Mouse (Mus musculus): Measurements from ENCODE around the gene Gata2.

The Gata2 gene

GRCm38 (mm10) chr6:88207403-88208033, 13.8 kb downstream of the Gata2 start:
- DNase-seq (ENCODE audit: extremely low spot score, low spot score): no peak

DNA sequence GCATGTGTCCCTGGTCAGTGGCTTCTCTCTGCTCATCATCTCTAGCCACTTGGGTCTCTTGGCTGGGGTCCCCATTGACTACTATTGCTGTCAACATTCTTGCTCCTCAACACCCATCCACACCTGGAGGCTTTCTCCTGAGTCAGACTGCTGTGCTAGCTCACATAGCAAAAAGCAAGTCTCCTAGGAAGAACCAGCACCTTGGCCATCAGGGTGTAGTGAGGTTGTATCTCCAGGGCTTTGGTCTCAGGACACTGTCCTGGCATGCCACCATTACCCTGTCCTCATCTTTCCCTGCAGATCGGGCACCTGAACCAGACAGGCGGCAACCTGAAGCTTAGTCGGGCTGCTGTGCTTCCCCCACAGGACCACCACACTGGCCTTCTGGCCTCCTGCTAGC, 14.6 kb downstream of the Gata2 start:
- DNase-seq (ENCODE audit: extremely low spot score, low spot score): no peak

DNA sequence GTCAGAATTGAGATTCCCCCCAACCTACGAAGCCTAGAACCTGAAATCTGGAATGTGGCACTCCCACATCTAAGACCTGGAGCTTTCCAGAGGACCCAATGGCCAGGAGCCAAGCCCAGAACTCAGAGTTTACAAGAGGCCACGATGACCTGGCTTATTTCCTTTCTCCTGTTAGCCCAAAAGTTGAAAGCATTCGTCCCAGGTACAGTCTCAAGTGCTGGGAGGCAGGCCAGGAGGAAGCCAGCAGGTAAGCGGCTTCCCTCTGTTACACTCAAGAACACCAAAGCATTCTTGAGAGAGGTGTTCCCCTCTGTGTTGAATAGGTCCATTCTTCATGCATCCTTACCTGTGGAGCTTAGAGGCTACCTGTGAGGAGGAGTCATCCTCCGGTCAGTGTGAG, 15.8 kb downstream of the Gata2 start:
- DNase-seq (ENCODE audit: extremely low spot score, low spot score): no peak

DNA sequence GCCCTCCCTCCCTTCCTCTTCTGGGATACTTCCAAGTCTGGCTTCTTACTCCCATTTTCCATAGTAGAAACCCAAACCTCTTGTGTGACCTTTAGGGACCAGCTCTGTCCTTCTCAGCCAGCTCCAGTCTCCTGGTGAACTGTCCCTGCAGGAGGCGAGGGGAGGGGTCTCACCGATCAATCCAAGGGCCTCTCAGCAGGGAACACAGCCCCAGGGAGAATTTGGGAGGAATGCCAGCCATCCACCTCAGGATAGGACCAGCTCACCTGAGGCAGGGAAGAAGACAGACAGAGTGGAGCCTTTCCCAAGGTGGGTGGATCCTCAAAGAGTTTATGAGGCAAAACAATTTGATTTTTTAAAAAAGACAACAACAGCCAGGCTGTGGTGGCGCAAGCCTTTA, 16.5 kb downstream of the Gata2 start:
- DNase-seq (ENCODE audit: extremely low spot score, low spot score): no peak

DNA sequence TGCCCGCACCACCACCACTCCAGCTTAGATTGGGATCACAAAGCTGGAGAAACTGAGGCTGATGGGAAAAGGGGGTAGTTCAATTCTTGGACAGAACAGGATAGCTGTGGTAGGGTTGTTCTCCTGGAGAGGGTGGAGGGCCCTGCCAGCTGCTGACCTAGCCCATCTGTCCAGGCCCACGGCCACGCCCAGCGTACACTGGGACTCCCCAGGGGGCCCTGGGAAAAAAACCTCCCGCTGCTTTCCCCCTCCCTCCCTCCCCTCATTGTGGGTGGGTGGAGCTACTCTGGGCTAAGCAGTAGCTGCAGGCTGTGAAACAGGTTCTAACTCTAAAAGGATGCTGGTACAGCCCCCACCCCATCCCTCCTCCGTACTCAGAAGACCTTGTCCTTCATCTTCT, 22.1 kb downstream of the Gata2 start:
- DNase-seq (ENCODE audit: extremely low spot score, low spot score): no peak

- no peak for DNase-seq (ENCODE audit: extremely low spot score, low spot score)
These were observed 22.5 kb downstream of the Gata2 start for GRCm38 (mm10) chr6:88216199-88216598.

GRCm38 (mm10) chr6:88219094-88219493, 25.4 kb downstream of the Gata2 start:
- no peak for DNase-seq (ENCODE audit: extremely low spot score, low spot score)

DNA sequence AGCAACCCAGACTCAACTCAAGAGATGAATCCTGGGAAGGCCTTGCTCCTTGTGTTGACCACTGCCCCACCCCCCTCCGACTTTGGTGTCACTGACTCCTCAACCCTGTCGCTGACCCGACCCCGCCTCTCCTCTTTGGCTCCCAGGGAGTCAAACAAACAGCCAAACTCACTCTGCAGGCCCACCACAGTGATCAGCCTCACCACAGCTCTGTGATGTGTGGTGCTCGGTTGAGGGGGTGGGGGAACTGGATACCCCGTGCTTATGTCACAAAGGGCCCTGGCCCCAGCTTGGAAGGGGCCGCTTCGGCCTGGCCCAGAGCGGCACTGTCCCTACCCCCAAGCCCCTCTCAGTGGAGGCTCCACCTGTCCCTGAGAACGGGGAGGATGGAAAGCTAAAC, 28.3 kb downstream of the Gata2 start, which contains the start of gene Dnajb8:
Dnajb8 (plus strand) TSS at position 301 of the 400 bp plus-strand sequence.
- DNase-seq (ENCODE audit: extremely low spot score, low spot score): no peak

DNA sequence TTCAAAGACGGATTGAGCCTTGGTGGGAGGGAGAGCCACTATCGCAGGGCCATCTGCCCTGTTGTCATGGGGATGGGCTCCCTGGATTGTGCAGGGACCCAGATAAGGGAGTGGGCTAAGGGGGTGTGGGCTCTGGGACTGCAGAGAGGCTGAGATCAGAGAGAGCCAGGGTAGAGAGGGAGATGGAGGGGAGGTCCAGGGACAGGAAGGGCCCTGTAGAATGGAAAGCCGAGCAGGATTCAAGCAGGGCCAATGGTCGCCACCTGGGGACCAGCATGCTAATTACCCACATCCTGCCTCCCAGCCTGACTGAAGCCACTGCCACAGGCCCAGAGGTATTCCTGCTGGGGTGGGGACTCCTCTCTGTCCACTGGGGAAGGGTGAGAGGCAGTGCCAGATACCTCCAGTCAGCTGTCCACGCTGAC, 32.9 kb downstream of the Gata2 start:
- DNase-seq (ENCODE audit: extremely low spot score, low spot score): no peak

DNA sequence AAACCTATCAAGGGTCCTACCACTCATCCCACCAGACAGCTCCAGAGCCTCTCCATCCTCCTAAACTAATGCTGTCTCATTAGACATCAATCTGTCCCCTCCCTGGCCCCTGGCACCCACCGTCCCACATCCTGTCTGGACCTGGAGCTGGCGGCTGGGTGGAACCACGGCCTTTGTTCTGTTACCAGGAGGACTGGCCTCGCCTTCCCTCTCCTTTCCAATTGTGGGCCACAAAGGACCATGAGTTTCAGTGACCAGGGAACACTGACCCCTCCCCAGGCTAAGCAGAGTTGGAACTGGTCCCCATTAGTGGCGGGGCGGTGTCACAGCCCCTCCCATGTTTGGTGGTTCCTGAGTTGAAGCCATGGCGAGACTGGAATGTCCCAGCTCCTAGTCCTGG, 33.8 kb downstream of the Gata2 start:
- no peak for DNase-seq (ENCODE audit: extremely low spot score, low spot score)

- no peak for DNase-seq (ENCODE audit: extremely low spot score, low spot score)
These were observed 35.5 kb downstream of the Gata2 start for GRCm38 (mm10) chr6:88229221-88229620.

DNA sequence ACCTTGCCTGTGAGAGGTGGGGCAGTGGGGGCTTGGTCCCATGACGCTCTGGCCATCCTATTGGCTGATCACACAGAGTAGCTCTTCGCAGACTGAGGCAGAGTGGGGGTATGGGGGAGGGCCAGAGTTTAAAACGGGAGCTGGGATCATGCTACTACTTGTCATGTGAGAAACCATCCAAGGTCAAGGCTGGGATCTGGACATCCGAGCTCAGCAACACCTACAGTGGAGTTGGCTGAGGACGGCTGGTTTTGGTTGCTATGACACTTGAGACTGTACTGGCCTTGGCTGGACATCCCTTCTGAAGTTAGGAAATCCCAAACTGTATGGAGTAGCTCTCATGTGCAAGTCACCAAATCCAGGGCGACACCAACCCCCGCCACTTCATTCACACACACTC, 38.1 kb downstream of the Gata2 start:
- no peak for DNase-seq (ENCODE audit: extremely low spot score, low spot score)

GRCm38 (mm10) chr6:88232221-88232620, 38.5 kb downstream of the Gata2 start:
- DNase-seq (ENCODE audit: extremely low spot score, low spot score): no peak

DNA sequence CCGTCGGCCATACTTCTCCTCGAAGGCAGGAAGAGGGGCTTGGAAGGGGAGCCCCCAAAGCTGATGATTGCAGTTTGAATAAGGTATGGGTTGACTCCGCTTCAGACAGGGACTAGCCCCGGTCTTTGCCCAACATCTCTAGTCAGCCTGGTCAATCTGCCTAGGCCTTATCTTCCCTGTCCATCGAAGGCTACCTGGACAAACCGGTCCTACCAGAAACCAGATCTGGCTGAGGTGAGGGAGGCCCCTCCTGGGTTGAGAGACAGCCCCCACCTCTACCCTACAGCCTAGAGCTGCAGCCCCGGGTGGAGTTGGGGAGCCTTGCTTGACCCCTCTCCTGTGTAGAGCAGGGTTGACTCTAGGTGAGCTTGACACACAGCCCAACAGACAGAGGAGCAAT, 40.3 kb downstream of the Gata2 start:
- DNase-seq (ENCODE audit: extremely low spot score, low spot score): no peak

DNA sequence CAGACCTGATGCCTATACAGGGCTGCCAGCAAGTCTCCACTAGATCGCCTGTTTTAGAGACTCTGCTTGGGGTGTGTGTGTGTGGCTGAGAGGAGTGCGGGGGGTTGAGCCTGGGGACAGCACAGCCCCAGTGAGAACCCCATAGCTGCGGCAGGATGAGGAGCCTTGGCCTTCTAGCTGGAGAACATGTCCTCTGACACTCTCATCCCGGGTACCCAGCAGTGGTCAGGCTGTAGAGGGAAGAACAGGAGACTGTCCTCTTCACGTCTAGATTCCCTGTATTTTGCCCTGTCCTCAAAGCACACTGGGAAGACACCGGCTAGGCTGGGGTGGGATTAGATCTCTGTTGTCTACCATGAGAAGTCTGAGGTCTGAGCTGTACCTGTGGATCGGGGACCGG, 41.8 kb downstream of the Gata2 start:
- DNase-seq (ENCODE audit: extremely low spot score, low spot score): peak; percentile 28

GRCm38 (mm10) chr6:88235983-88236382, 42.3 kb downstream of the Gata2 start:
- peak; percentile 59 for DNase-seq (ENCODE audit: extremely low spot score, low spot score)

DNA sequence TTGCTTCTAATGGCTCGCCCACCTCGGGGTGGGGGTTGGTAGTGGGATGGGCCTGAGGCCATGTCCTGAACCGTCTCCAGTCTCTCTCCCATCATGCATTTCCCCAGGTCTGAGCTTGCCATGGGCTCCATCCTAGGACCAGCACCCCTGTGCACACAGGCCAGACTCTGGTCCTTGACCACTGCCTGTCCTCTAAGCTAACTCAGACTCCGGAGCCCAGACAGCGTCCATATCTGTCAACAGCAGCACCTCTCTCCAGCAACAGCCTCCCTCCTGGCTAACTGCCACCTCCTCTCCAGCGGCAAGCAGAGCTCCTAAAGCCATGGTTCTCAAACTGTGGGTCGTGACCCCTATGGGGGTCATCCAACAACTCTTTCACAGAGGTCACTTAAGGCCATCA, 42.8 kb downstream of the Gata2 start:
- DNase-seq (ENCODE audit: extremely low spot score, low spot score): peak; percentile 31

- peak; percentile 72 for DNase-seq (ENCODE audit: extremely low spot score, low spot score)
These were observed 48.9 kb downstream of the Gata2 start for GRCm38 (mm10) chr6:88242604-88243003.

DNA sequence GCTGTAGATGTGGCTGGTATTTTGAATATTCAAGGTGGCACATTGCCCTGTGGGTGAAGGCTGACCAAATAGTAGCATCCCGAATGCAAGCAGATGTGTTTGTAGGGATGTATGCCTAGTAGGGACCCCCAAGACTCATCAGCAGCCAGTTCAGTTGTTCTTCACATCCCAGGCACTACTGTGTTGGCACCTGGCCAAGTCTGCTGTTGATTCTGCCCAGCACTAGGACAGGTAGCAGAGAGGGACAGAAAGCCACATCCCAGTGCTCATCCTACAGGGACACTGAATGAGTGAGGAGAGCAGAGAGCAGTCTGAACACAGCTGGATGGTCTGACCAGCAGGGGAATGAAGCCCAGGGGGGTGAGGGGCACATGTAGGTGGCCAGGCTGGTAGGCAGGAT, 55.5 kb downstream of the Gata2 start:
- DNase-seq (ENCODE audit: extremely low spot score, low spot score): no peak

DNA sequence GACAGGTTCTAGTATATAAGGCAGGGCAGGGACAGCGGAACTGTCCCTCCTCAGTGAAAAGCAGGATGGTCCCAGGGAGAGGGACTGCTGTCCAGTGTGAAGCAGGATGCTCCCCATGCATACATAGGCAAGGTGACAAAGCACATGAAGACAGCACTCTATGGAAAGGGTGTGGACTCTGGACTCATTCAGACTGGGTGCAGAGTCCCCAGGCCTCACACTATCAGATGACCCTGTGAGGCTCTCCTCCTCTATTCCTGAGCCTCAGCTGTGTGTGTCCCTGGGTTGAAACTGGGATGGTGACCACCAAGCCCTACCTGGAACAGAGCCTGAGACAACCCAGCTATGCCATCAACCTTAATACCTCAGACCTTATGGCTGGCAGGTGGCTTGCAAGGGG, 57.7 kb downstream of the Gata2 start:
- no peak for DNase-seq (ENCODE audit: extremely low spot score, low spot score)

GRCm38 (mm10) chr6:88251798-88252478, 58.2 kb downstream of the Gata2 start:
- DNase-seq (ENCODE audit: extremely low spot score, low spot score): no peak

GRCm38 (mm10) chr6:88254082-88254481, 60.4 kb downstream of the Gata2 start:
- DNase-seq (ENCODE audit: extremely low spot score, low spot score): no peak

- no peak for DNase-seq (ENCODE audit: extremely low spot score, low spot score)
These were observed 61.7 kb downstream of the Gata2 start for GRCm38 (mm10) chr6:88255435-88255834.
